Mouse (Mus musculus) limb, embryonic 11.5 days (tissue): ENCODE measurements around the gene Fras1. TPM values are rescaled to one million over a fixed set of nuclear protein-coding genes. Genes with fewer than 3 reads are reported as not detected.

Experiments used
- ATAC-seq: fragments of 200-750 bp; cut with Nextera tagmentation; 2 replicates; pipeline ENCODE4 v1.8.0; 2017; ENCODE audit warnings: low read depth; ENCODE audit not compliant: insufficient number of reproducible peaks, low FRiP score, low TSS enrichment
- DNase-seq: peaks from one replicate; pipeline ENCODE4 v3.0.0-alpha.2; 2015; ENCODE audit warnings: low spot score
- H3K27ac ChIP-seq: fragments of 300-500 bp; sonication (generic); replicated peaks from 2 replicates; pipeline ENCODE4 v1.5.1; 2014; ENCODE audit warnings: low read depth, mild to moderate bottlenecking, low read length
- H3K27me3 ChIP-seq: fragments of 300-500 bp; sonication (generic); 2 replicates; pipeline ENCODE4 v1.6.1; 2014; ENCODE audit warnings: mild to moderate bottlenecking, low read length, mixed read lengths; ENCODE audit not compliant: control insufficient read depth, insufficient read depth
- H3K36me3 ChIP-seq: fragments of 300-500 bp; sonication (generic); 2 replicates; pipeline ENCODE4 v1.6.1; 2014; ENCODE audit warnings: mild to moderate bottlenecking, low read length, moderate library complexity, mixed read lengths; ENCODE audit not compliant: control insufficient read depth, insufficient read depth
- H3K4me1 ChIP-seq: fragments of 300-500 bp; sonication (generic); 2 replicates; pipeline ENCODE4 v1.6.1; 2014; ENCODE audit warnings: low read length, mixed read lengths; ENCODE audit not compliant: control insufficient read depth, insufficient read depth
- H3K4me2 ChIP-seq: fragments of 300-500 bp; sonication (generic); 2 replicates; pipeline ENCODE4 v1.6.1; 2014; ENCODE audit warnings: low read depth, mild to moderate bottlenecking, moderate library complexity; ENCODE audit not compliant: severe bottlenecking
- H3K4me3 ChIP-seq: fragments of 300-500 bp; sonication (generic); 2 replicates; pipeline ENCODE4 v1.5.1; 2014; ENCODE audit warnings: low read depth, low read length
- H3K9ac ChIP-seq: fragments of 300-500 bp; sonication (generic); 2 replicates; pipeline ENCODE4 v1.6.1; 2014; ENCODE audit warnings: mild to moderate bottlenecking, low read length
- H3K9me3 ChIP-seq: fragments of 300-500 bp; sonication (generic); 2 replicates; pipeline ENCODE4 v1.6.1; 2016; ENCODE audit warnings: low read length; ENCODE audit not compliant: control insufficient read depth
- WGBS: fragments of 180-500 bp; shearing (Covaris S2); extraction: QIAGEN DNeasy Blood & Tissue Kit; methylation state at CpG from one replicate; pipeline ENCODE4 v1.1.7; 2014; 5-methylcytosine and 5-hydroxymethylcytosine counted together
- polyA plus RNA-seq: library from polyadenylated mRNA; unstranded; fragments of >200 nt; fragmentation: Nextera tagmentation; extraction: Ambion mirVana; gene quantifications from 2 replicates; pipeline ENCODE4 v1.2.1, GENCODE M21; 2014

Gene Fras1
- polyA plus RNA-seq, 1 experiment from 2014 or later: 15.8 TPM

DNA sequence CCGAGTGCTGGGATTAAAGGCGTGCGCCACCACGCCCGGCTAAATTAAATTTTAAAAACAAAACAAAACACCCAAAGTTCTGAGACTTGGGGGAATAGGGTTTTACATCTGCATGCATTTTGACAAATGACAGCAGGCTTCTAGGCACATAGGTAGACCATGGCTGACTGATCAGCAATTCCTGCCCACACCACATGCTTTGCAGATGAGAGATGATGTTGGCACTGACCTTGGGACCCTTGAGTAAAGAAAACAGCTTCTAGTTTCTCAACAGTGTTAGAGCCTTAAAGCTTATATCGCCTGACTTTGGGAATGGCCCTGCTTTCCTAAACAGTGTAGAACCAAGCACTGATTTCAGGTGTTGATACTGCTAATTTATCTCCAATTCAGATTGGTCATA, 216.9 kb downstream of the Fras1 start:
- Histone ChIP-seq H3K27ac (no peak overlapping the region), H3K4me2 (no peak overlapping the region), H3K4me3 (no peak overlapping the region), H3K9ac (no peak overlapping the region), H3K4me1 (no peaks in the 10 kb centered on the region), H3K27me3 (no peaks in the 10 kb centered on the region), H3K9me3 (no peaks in the 10 kb centered on the region), H3K36me3 (no peaks in the 10 kb centered on the region)
- WGBS: 93% methylated on average over 6 of the region's 6 CpGs
- DNase-seq (no peak), ATAC-seq (no peak)

DNA sequence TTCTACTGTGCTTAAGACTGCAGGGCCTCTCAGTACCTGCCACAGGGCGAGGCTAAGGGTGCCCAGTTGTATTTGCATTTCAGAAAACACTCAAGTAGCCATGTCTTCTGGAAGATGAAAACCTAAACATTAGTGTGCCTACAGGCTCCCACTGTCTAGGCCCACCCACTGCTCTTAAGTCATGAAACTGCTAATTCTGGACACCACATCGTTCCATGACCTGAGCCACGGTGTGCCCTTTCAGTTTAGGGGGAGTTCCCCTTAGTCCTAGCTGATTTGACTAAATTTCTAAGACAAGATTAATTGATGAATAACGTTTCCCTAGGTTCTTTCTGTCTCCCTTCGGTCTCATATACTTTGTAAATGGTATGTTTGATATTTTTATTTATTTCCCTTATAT, 222.0 kb downstream of the Fras1 start:
- DNase-seq (no peak), ATAC-seq (no peak)
- Histone ChIP-seq H3K27me3 (no peaks in the 10 kb centered on the region), H3K36me3 (no peaks in the 10 kb centered on the region), H3K4me2 (no peak overlapping the region), H3K9ac (no peak overlapping the region), H3K4me3 (no peak overlapping the region), H3K27ac (no peak overlapping the region), H3K9me3 (no peaks in the 10 kb centered on the region), H3K4me1 (no peaks in the 10 kb centered on the region)
- 85% methylated on average over 5 of the region's 5 CpGs for WGBS

DNA sequence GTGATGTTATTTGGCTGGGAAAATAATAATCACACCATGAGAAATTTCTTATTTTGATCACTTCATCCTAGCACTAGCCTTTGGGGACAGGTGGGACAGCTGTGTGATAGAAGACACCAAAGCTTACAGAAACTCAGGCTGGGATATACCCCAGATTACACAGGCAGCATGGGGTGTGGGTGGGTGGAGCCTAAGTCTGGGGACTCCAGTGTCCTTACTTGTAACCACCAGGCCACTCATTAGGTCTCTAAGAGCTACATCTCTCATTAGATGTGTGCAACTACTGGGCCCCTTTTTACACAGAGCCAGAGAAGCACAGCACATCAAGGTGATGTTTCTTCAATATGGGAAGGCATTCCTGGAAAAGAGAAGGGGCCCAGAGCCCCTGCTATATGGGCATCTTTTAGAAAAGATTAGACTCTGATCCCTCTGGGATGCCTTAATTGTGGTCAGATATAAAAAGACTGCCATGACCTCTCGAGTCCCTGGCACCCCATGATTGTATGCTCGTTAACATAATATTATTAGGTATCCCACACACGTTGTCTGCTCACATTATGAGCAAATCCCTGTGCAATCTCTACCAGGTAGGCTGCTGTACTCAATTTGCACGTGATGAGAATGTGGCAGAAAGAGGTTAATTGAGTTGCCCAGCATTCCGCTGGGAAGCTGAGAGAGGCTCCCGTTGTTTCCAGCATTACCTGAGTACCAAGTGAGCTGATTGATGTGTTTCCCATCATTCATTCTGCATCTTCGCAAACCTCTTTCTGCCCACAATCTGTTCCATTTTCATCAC, 230.4 kb downstream of the Fras1 start:
- Histone ChIP-seq H3K4me3 (no peak overlapping the region), H3K36me3 (no peaks in the 10 kb centered on the region), H3K9ac (no peak overlapping the region), H3K27ac (no peak overlapping the region), H3K4me2 (no peak overlapping the region), H3K4me1 (no peaks in the 10 kb centered on the region), H3K9me3 (no peaks in the 10 kb centered on the region), H3K27me3 (no peaks in the 10 kb centered on the region)
- no peak for DNase-seq
- no peak for ATAC-seq
- WGBS: 63% methylated on average over 7 of the region's 7 CpGs

DNA sequence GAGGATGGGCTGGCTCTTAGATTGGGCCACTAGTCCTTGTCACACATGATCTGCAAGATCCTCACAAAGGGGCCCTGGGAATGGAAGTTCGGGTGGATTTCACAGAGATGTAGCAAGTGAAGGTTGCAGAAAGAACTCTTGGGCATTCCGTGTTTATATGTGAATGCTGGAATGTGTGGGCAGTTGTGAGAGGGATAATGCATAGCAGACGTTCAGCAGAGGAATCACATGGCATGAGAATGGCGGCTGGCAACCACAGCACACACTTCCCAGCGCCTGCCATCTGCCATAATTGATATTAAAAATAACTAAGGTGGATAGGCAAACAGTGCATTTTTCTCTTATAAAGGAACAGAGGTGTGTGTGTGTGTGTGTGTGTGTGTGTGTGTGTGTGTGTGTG, 234.3 kb downstream of the Fras1 start:
- Histone ChIP-seq H3K36me3 (no peaks in the 10 kb centered on the region), H3K9ac (no peak overlapping the region), H3K27ac (no peak overlapping the region), H3K27me3 (no peaks in the 10 kb centered on the region), H3K9me3 (no peaks in the 10 kb centered on the region), H3K4me2 (no peak overlapping the region), H3K4me3 (no peak overlapping the region), H3K4me1 (no peaks in the 10 kb centered on the region)
- WGBS: 69% methylated on average over 5 of the region's 5 CpGs
- DNase-seq: no peak
- ATAC-seq: no peak

DNA sequence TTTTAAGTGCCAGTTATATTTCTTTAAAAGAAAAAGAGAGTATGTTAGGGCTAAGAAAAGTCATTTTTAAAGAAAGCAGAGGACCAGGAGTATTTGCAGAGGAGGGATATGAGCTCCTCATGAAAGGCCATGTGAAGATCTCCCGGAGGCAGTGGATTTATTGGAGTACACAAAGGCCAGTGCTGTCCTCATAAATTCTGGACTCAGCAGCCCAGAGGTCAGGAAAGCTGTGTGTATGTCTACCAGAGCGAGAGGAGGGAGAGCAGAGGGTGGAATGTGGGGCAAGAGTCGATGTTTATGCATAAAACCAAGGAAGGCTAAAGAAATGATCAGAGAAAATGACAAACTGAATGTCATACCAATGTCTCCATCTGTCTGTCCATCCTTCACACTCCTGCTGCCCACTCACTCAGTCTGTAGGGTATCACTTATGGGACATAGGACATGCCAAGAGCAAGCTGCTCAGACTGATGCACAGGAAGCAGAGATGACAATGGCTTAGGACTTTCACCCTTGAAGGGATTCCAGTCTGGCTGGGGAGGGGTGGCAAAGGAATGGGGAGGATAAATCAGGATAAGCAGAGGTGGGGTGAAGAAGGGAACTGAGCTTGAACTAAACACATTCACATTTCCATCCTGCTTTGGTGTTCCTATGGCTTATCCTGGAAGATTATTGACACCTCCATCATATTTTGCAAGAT, 235.0 kb downstream of the Fras1 start:
- Histone ChIP-seq H3K4me3 (no peak overlapping the region), H3K27me3 (no peaks in the 10 kb centered on the region), H3K27ac (no peak overlapping the region), H3K9ac (no peak overlapping the region), H3K4me1 (no peaks in the 10 kb centered on the region), H3K36me3 (no peaks in the 10 kb centered on the region), H3K9me3 (no peaks in the 10 kb centered on the region), H3K4me2 (no peak overlapping the region)
- 45% methylated on average over 3 of the region's 3 CpGs for WGBS
- DNase-seq (no peak), ATAC-seq (no peak)

DNA sequence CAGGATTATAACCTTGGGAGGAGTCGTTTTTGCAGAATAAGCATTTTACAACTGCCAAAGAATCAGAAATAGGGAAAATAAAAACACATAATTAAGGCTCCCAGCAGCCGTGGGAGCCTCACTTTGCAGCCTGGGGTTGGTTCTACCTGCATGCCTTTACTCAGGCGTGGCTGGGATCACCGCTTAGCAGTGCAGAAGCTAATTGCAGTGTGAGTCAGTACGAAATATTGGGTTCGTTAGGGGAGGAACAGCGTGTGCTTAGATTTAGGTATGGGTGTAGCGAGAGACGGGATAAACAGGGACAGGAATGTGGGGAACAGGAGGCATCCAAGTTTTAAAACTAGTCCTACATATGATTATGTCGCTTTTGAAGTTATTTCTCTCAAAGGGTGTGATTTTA, 238.3 kb downstream of the Fras1 start:
- Histone ChIP-seq H3K4me2 (no peak overlapping the region), H3K9me3 (no peaks in the 10 kb centered on the region), H3K4me1 (no peaks in the 10 kb centered on the region), H3K27ac (no peak overlapping the region), H3K36me3 (no peaks in the 10 kb centered on the region), H3K4me3 (no peak overlapping the region), H3K27me3 (no peaks in the 10 kb centered on the region), H3K9ac (no peak overlapping the region)
- ATAC-seq: no peak
- WGBS: 65% methylated on average over 10 of the region's 10 CpGs
- no peak for DNase-seq

DNA sequence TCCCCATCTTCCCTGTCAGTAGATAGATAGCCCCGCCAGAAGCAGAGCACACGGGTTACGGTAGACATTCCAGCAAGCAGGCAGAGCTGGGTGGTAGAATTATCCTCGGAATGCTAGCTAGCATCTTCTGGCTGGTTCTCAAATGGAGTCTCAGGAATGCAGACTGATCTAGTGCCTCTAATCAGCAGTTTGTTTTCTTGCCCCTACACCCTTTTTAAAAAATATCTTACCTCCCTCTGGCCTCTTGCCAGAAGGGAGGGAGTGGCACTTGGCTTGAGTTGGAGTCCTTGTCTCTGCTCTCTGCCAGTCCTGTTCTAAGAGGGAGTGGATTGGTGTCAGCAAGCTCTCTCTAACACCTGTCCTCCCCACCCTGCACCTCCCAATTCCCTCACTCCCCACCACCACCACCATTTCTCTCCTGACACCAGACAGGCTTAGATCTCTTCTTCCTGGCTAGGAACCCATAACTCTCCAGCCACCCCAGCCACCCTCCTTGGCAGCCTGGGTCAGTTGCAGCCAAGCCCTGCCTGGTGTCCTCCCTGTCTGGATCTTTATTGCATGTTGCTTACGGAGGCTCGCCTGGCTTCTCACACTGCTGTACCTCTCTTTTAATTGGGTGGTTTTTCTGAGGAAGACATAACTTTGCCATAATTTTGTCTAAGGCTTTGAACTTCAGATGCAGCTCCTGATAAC, 243.3 kb downstream of the Fras1 start:
- H3K4me3 ChIP-seq: no peak overlapping the region
- no peak overlapping the region for H3K27ac ChIP-seq
- DNase-seq: no peak

DNA sequence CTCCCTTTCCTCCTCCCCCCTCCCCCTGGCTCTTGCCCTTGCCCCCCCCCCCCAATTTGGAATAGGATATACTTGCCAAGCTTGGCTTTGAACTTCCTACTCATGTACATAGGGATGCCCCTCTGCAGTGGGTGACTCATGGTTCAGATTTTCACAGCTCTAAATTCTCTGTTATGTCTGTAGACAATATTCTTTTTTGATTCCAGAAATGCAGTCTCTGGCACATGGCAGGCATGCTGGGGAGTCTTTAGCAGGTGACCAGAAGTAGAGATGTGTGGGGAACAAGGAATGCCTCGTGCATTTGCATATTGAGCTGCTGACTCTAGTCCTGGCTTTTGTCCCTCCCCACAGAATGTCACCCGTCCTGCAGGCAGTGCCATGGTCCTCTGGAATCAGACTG, 244.3 kb downstream of the Fras1 start:
- no peak for DNase-seq
- Histone ChIP-seq H3K36me3 (no peaks in the 10 kb centered on the region), H3K4me2 (no peak overlapping the region), H3K9me3 (no peaks in the 10 kb centered on the region), H3K4me3 (no peak overlapping the region), H3K9ac (no peak overlapping the region), H3K27me3 (no peaks in the 10 kb centered on the region), H3K4me1 (no peaks in the 10 kb centered on the region), H3K27ac (no peak overlapping the region)
- 57% methylated on average over 2 of the region's 2 CpGs for WGBS
- no peak for ATAC-seq

More for the DNA sequence above, 243.3 kb downstream of the Fras1 start:
- H3K36me3 ChIP-seq: no peaks in the 10 kb centered on the region
- no peaks in the 10 kb centered on the region for H3K9me3 ChIP-seq
- no peak overlapping the region for H3K9ac ChIP-seq
- H3K27me3 ChIP-seq: no peaks in the 10 kb centered on the region
- H3K4me1 ChIP-seq: no peaks in the 10 kb centered on the region
- WGBS: 35% methylated on average over 6 of the region's 6 CpGs
- no peak overlapping the region for H3K4me2 ChIP-seq
- no peak for ATAC-seq
